Mouse (Mus musculus): Measurements from ENCODE around the gene Gab3. TPM values are rescaled to one million over a fixed set of nuclear protein-coding genes. Genes with fewer than 3 reads are reported as not detected.

The Gab3 gene
- total RNA-seq, 1 experiment: 0.31 TPM

DNA sequence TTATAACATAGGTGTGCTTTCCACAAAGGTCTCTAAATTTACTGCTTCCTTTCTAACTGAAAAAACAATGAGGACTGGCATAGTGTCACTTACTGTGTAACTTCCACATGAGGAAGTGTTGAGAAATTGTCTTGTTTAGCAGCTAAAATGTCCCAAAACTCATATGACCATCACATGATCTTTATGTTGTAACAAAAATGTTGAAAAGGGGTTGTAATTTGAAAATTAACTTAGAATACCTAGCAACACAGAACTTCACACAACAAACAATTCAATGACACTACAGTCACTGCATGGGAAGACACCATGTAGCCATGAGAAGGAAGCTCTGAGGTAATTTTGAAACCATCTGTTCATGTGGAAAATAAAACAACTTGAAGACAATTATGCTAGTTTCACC lies 41.6 kb upstream of the Gab3 start:
- Histone ChIP-seq H3K9me3 (ENCODE audit: control insufficient read depth, insufficient read depth, low read depth, low read length) (no peaks in the 10 kb centered on the region), H3K27ac (ENCODE audit: insufficient read depth, low read depth, low read length, poor library complexity, severe bottlenecking) (no peak overlapping the region), H3K36me3 (ENCODE audit: control insufficient read depth, insufficient read depth, low read length, poor library complexity, severe bottlenecking) (no peaks in the 10 kb centered on the region), H3K9ac (ENCODE audit: insufficient read depth, low read depth, low read length, poor library complexity, severe bottlenecking) (no peak overlapping the region), H3K4me3 (ENCODE audit: insufficient read depth in 1 of 2, low read depth in 1 of 2, low read length in 2 of 2, poor library complexity in 1 of 2, severe bottlenecking in 1 of 2) (no peak overlapping the region), H3K4me1 (ENCODE audit: control insufficient read depth in 2 of 2, insufficient read depth in 2 of 2, low read length in 2 of 2, poor library complexity in 1 of 2) (no peaks in the 10 kb centered on the region)
- in situ Hi-C loops (cut with MboI; ENCODE audit: low sequenced_read_pairs in 2 of 2, unreplicated experiment in 2 of 2): no loop called here
- no peak for DNase-seq (ENCODE audit: low read depth, low spot score)
- TF ChIP-seq ZC3H11A (IDR thresholded peaks at IDR 0.05; ENCODE audit: borderline replicate concordance, low read depth, low read length) (no peak), CHD2 (IDR thresholded peaks at IDR 0.05; ENCODE audit: low read depth, low read length) (no peak), HCFC1 (IDR thresholded peaks at IDR 0.05; ENCODE audit: borderline replicate concordance, insufficient read depth, low read length) (no peak), ZNF384 (IDR thresholded peaks at IDR 0.05; ENCODE audit: low read depth, low read length) (no peak), MAFK (IDR thresholded peaks at IDR 0.05; ENCODE audit: insufficient read depth, low read depth, low read length) (no peak)

DNA sequence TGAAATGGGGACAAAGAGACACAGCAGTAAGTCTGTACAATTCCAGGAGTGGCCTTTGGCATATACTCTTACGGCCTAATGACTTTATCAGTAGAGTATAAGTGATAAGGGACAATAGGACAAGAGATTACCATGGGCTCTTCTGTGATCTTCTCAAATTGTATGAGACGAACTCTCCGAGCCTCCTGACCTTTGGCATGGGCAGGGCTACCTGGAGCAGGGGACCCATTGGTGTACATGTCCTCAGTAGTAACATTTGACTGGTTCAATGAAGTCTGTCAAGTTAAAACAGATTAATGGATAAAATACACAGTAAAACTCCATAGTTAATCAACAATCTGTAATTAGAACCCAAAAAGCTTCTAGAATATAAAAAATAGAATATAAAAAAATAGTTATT lies 40.3 kb upstream of the Gab3 start:
- Histone ChIP-seq H3K4me1 (ENCODE audit: control insufficient read depth in 2 of 2, insufficient read depth in 2 of 2, low read length in 2 of 2, poor library complexity in 1 of 2) (no peaks in the 10 kb centered on the region), H3K9ac (ENCODE audit: insufficient read depth, low read depth, low read length, poor library complexity, severe bottlenecking) (no peak overlapping the region), H3K9me3 (ENCODE audit: control insufficient read depth, insufficient read depth, low read depth, low read length) (no peaks in the 10 kb centered on the region), H3K36me3 (ENCODE audit: control insufficient read depth, insufficient read depth, low read length, poor library complexity, severe bottlenecking) (no peaks in the 10 kb centered on the region), H3K4me3 (ENCODE audit: insufficient read depth in 1 of 2, low read depth in 1 of 2, low read length in 2 of 2, poor library complexity in 1 of 2, severe bottlenecking in 1 of 2) (no peak overlapping the region), H3K27ac (ENCODE audit: insufficient read depth, low read depth, low read length, poor library complexity, severe bottlenecking) (no peak overlapping the region)
- no peak for TF ChIP-seq MAFK (IDR thresholded peaks at IDR 0.05; ENCODE audit: insufficient read depth, low read depth, low read length)
- no peak for TF ChIP-seq ZNF384 (IDR thresholded peaks at IDR 0.05; ENCODE audit: low read depth, low read length)
- in situ Hi-C loops (cut with MboI; ENCODE audit: low sequenced_read_pairs in 2 of 2, unreplicated experiment in 2 of 2): no loop called here
- no peak for DNase-seq (ENCODE audit: low read depth, low spot score)

DNA sequence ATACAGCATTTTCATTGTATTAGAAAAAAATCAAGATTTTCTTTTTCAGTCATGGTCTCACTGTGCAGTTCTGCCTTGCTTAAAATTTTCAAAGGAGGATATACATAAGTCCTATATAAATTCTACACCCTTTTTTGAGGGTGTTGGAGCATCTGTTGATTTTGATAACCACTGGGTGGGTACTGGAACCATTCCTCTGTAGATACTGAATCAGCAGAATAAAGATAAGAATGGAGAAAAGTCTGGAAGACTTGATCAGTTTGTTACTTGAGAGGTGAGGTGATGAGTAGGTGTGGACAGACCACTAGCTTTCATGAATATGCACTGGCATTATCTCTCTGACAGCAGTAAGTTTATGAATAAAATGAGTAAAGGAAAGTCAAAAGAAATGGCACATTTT lies 30.3 kb upstream of the Gab3 start:
- Histone ChIP-seq H3K9ac (ENCODE audit: insufficient read depth, low read depth, low read length, poor library complexity, severe bottlenecking) (no peak overlapping the region), H3K36me3 (ENCODE audit: control insufficient read depth, insufficient read depth, low read length, poor library complexity, severe bottlenecking) (no peaks in the 10 kb centered on the region), H3K27ac (ENCODE audit: insufficient read depth, low read depth, low read length, poor library complexity, severe bottlenecking) (no peak overlapping the region), H3K4me1 (ENCODE audit: control insufficient read depth in 2 of 2, insufficient read depth in 2 of 2, low read length in 2 of 2, poor library complexity in 1 of 2) (no peaks in the 10 kb centered on the region), H3K9me3 (ENCODE audit: control insufficient read depth, insufficient read depth, low read depth, low read length) (no peaks in the 10 kb centered on the region), H3K4me3 (ENCODE audit: insufficient read depth in 1 of 2, low read depth in 1 of 2, low read length in 2 of 2, poor library complexity in 1 of 2, severe bottlenecking in 1 of 2) (no peak overlapping the region)
- TF ChIP-seq HCFC1 (IDR thresholded peaks at IDR 0.05; ENCODE audit: borderline replicate concordance, insufficient read depth, low read length): no peak
- no peak for TF ChIP-seq ZNF384 (IDR thresholded peaks at IDR 0.05; ENCODE audit: low read depth, low read length)
- no peak for TF ChIP-seq ZC3H11A (IDR thresholded peaks at IDR 0.05; ENCODE audit: borderline replicate concordance, low read depth, low read length)
- no peak for TF ChIP-seq MAFK (IDR thresholded peaks at IDR 0.05; ENCODE audit: insufficient read depth, low read depth, low read length)
- TF ChIP-seq CHD2 (IDR thresholded peaks at IDR 0.05; ENCODE audit: low read depth, low read length): no peak
- in situ Hi-C loops (cut with MboI; ENCODE audit: low sequenced_read_pairs in 2 of 2, unreplicated experiment in 2 of 2): no loop called here
- DNase-seq (ENCODE audit: low read depth, low spot score): no peak

DNA sequence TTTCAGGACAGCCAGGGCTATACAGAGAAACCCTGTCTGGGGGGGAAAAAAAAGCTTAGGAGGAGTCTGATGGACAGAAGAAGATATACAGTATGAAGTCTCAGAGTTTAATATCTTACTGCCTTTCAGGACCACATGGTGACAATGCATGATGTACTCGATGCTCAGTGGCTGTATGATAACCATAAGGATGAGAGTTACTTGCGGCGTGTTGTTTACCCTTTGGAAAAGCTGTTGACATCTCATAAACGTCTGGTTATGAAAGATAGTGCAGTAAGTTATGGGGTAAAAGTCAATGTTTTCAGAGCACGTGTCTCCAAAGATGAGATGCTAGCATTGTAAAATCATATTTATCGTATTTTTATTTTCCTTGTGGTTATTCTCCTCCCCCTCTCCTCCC lies 17.0 kb upstream of the Gab3 start:
- in situ Hi-C loops (cut with MboI; ENCODE audit: low sequenced_read_pairs in 2 of 2, unreplicated experiment in 2 of 2): no loop called here
- TF ChIP-seq HCFC1 (IDR thresholded peaks at IDR 0.05; ENCODE audit: borderline replicate concordance, insufficient read depth, low read length): no peak
- peaks cover 35% of the 10 kb centered on the region for H3K36me3 ChIP-seq (ENCODE audit: control insufficient read depth, insufficient read depth, low read length, poor library complexity, severe bottlenecking)

DNA sequence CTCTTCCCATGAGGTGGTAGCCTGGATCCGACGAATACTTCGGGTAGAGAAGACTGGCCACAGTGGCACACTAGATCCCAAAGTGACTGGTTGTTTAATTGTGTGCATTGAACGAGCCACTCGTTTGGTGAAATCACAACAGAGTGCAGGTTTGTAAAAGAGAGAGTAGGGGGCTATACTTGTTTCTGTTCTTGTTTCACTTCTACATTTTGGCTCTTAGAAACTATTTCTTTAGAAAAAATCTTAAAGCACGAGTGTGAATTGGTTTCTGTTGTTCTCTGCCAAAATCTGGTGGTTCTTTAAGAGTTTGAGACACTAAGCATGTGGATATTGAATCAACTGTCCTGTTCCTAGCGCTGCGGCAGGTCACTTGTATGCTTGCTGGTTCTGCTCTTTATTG lies 13.5 kb upstream of the Gab3 start:
- in situ Hi-C loops (cut with MboI; ENCODE audit: low sequenced_read_pairs in 2 of 2, unreplicated experiment in 2 of 2): no loop called here
- H3K27ac ChIP-seq (ENCODE audit: insufficient read depth, low read depth, low read length, poor library complexity, severe bottlenecking): no peak overlapping the region
- peak overlapping the region in 1 of 2 experiments; percentile 43; a peak in 2 of 4 replicates for H3K4me3 ChIP-seq (ENCODE audit: insufficient read depth in 1 of 2, low read depth in 1 of 2, low read length in 2 of 2, poor library complexity in 1 of 2, severe bottlenecking in 1 of 2)
- DNase-seq (ENCODE audit: low read depth, low spot score): no peak
- H3K36me3 ChIP-seq (ENCODE audit: control insufficient read depth, insufficient read depth, low read length, poor library complexity, severe bottlenecking): peaks cover 18% of the 10 kb centered on the region
- H3K4me1 ChIP-seq (ENCODE audit: control insufficient read depth in 2 of 2, insufficient read depth in 2 of 2, low read length in 2 of 2, poor library complexity in 1 of 2): no peaks in the 10 kb centered on the region
- TF ChIP-seq ZC3H11A (IDR thresholded peaks at IDR 0.05; ENCODE audit: borderline replicate concordance, low read depth, low read length) (no peak), HCFC1 (IDR thresholded peaks at IDR 0.05; ENCODE audit: borderline replicate concordance, insufficient read depth, low read length) (no peak), ZNF384 (IDR thresholded peaks at IDR 0.05; ENCODE audit: low read depth, low read length) (no peak)
- H3K9ac ChIP-seq (ENCODE audit: insufficient read depth, low read depth, low read length, poor library complexity, severe bottlenecking): peak overlapping the region; percentile 5; the same call in 1 of the 2 replicates
- H3K9me3 ChIP-seq (ENCODE audit: control insufficient read depth, insufficient read depth, low read depth, low read length): no peaks in the 10 kb centered on the region

More for the DNA sequence above, 17.0 kb upstream of the Gab3 start:
- H3K9ac ChIP-seq (ENCODE audit: insufficient read depth, low read depth, low read length, poor library complexity, severe bottlenecking): no peak overlapping the region
- H3K27ac ChIP-seq (ENCODE audit: insufficient read depth, low read depth, low read length, poor library complexity, severe bottlenecking): no peak overlapping the region
- no peaks in the 10 kb centered on the region for H3K4me1 ChIP-seq (ENCODE audit: control insufficient read depth in 2 of 2, insufficient read depth in 2 of 2, low read length in 2 of 2, poor library complexity in 1 of 2)
- H3K4me3 ChIP-seq (ENCODE audit: insufficient read depth in 1 of 2, low read depth in 1 of 2, low read length in 2 of 2, poor library complexity in 1 of 2, severe bottlenecking in 1 of 2): no peak overlapping the region
- no peak for DNase-seq (ENCODE audit: low read depth, low spot score)
- H3K9me3 ChIP-seq (ENCODE audit: control insufficient read depth, insufficient read depth, low read depth, low read length): no peaks in the 10 kb centered on the region

Measured in ES-E14 (cell line).